Mouse (Mus musculus): Measurements from ENCODE around the gene Med19. TPM values are rescaled to one million over a fixed set of nuclear protein-coding genes. Genes with fewer than 3 reads are reported as not detected.

Gene Med19
- total and polyA plus RNA-seq, 2 experiments from 2014 or later, result 46.8 to 48.7 TPM

GRCm38 (mm10) chr2:84682605-84683183 is 4.5 kb downstream of the Med19 start:
- ATAC-seq (no peak), DNase-seq (no peak)
- no peak overlapping the region for H3K27ac ChIP-seq (ENCODE audit: low read depth, low read length)
- peaks cover 33% of the 10 kb centered on the region for H3K36me3 ChIP-seq (ENCODE audit: insufficient read depth)
- WGBS, result 82% methylated on average over 6 of the region's 6 CpGs
- no peak for TF ChIP-seq CTCF (IDR thresholded peaks at IDR 0.05; ENCODE audit: low read depth)
- H3K9ac ChIP-seq, result no peak overlapping the region
- H3K9me3 ChIP-seq (ENCODE audit: low read length), result no peaks in the 10 kb centered on the region
- H3K4me3 ChIP-seq (ENCODE audit: low read depth, low read length), result no peak overlapping the region
- no peak overlapping the region for H3K4me2 ChIP-seq (ENCODE audit: low read depth)
- no peaks in the 10 kb centered on the region for H3K27me3 ChIP-seq (ENCODE audit: insufficient read depth, low read length)
- 0 out of 2 replicates have a peak, but pooled peaks cover 5% of the 10 kb centered on the region for H3K4me1 ChIP-seq (ENCODE audit: insufficient read depth)

DNA sequence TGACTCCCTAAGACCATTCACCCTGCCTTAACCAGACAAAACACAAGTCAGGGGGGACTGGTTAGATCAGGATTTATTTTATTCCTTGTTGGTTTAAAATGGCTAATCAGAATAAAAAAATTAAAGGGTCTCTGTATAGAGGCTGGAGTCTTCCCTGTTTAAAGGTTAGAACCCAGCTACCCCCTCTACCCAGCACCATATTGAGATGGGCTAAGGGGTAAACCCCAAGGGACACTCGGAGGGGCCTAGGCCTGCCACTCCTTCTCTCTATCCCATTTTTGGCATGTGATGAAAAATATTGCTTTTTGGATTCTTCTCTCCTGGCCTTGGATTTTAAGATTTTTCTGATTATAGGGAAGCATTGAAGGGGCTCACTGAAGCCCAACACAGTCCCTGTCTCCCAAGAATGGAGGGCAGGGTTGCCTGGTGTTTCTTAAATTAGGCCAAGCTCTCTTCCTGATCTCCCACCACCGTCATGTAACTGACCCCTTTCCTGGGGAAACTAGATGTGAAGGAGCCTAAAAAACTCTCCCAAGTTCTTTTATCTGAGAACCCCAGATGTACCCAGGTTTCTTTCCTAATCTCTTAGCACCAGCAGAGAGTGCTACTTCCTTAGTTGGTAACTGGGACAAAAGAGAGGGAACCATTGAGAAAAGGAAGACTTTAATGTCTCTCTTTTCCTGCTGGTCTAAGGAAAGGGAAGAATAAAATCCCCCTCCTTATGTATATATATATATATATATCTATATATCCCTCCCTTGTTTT is 10.1 kb downstream of the Med19 start:
- TF ChIP-seq CTCF (IDR thresholded peaks at IDR 0.05; ENCODE audit: low read depth), result no peak
- Histone ChIP-seq H3K9ac (no peak overlapping the region), H3K4me1 (ENCODE audit: insufficient read depth) (no peaks in the 10 kb centered on the region), H3K27ac (ENCODE audit: low read depth, low read length) (no peak overlapping the region), H3K36me3 (ENCODE audit: insufficient read depth) (peaks cover 75% of the 10 kb centered on the region), H3K4me2 (ENCODE audit: low read depth) (no peak overlapping the region), H3K9me3 (ENCODE audit: low read length) (no peaks in the 10 kb centered on the region), H3K27me3 (ENCODE audit: insufficient read depth, low read length) (no peaks in the 10 kb centered on the region), H3K4me3 (ENCODE audit: low read depth, low read length) (no peak overlapping the region)
- DNase-seq (no peak), ATAC-seq (no peak)
- 79% methylated on average over 2 of the region's 2 CpGs for WGBS

GRCm38 (mm10) chr2:84690050-84690449 is 11.8 kb downstream of the Med19 start:
- Histone ChIP-seq H3K9ac (no peak overlapping the region), H3K36me3 (ENCODE audit: insufficient read depth) (peaks cover 84% of the 10 kb centered on the region), H3K27me3 (ENCODE audit: insufficient read depth, low read length) (no peaks in the 10 kb centered on the region), H3K27ac (ENCODE audit: low read depth, low read length) (no peak overlapping the region), H3K4me3 (ENCODE audit: low read depth, low read length) (no peak overlapping the region), H3K9me3 (ENCODE audit: low read length) (no peaks in the 10 kb centered on the region), H3K4me2 (ENCODE audit: low read depth) (no peak overlapping the region), H3K4me1 (ENCODE audit: insufficient read depth) (no peaks in the 10 kb centered on the region)
- ATAC-seq (no peak), DNase-seq (no peak)
- no peak for TF ChIP-seq CTCF (IDR thresholded peaks at IDR 0.05; ENCODE audit: low read depth)
- 79% methylated on average over 12 of the region's 12 CpGs for WGBS

- no peak overlapping the region for H3K4me3 ChIP-seq (ENCODE audit: low read depth, low read length)
- no peak overlapping the region for H3K4me2 ChIP-seq (ENCODE audit: low read depth)
- peaks cover 46% of the 10 kb centered on the region for H3K36me3 ChIP-seq (ENCODE audit: insufficient read depth)
- TF ChIP-seq CTCF (IDR thresholded peaks at IDR 0.05; ENCODE audit: low read depth), result no peak
- H3K4me1 ChIP-seq (ENCODE audit: insufficient read depth), result no peaks in the 10 kb centered on the region
- H3K9ac ChIP-seq, result no peak overlapping the region
- H3K27ac ChIP-seq (ENCODE audit: low read depth, low read length), result no peak overlapping the region
- ATAC-seq (peak; percentile 58; the same call in 1 of the 2 replicates), DNase-seq (no peak)
- 86% methylated on average over 5 of the region's 5 CpGs for WGBS
- H3K9me3 ChIP-seq (ENCODE audit: low read length), result no peaks in the 10 kb centered on the region
- H3K27me3 ChIP-seq (ENCODE audit: insufficient read depth, low read length), result no peaks in the 10 kb centered on the region
These were observed 16.9 kb downstream of the Med19 start for GRCm38 (mm10) chr2:84695007-84695695.

- H3K27ac ChIP-seq (ENCODE audit: low read depth, low read length), result no peak overlapping the region
- H3K4me2 ChIP-seq (ENCODE audit: low read depth), result no peak overlapping the region
- no peak for TF ChIP-seq CTCF (IDR thresholded peaks at IDR 0.05; ENCODE audit: low read depth)
- H3K9ac ChIP-seq, result no peak overlapping the region
- H3K9me3 ChIP-seq (ENCODE audit: low read length), result no peaks in the 10 kb centered on the region
- DNase-seq, result no peak
- peaks cover 14% of the 10 kb centered on the region for H3K36me3 ChIP-seq (ENCODE audit: insufficient read depth)
- H3K4me3 ChIP-seq (ENCODE audit: low read depth, low read length), result no peak overlapping the region
- WGBS, result 93% methylated on average over 1 of the region's 1 CpGs
- H3K4me1 ChIP-seq (ENCODE audit: insufficient read depth), result no peaks in the 10 kb centered on the region
- H3K27me3 ChIP-seq (ENCODE audit: insufficient read depth, low read length), result no peaks in the 10 kb centered on the region
- no peak for ATAC-seq
These were observed 25.3 kb downstream of the Med19 start for GRCm38 (mm10) chr2:84703497-84703896.

GRCm38 (mm10) chr2:84704329-84704728 is 26.1 kb downstream of the Med19 start:
- no peak for TF ChIP-seq CTCF (IDR thresholded peaks at IDR 0.05; ENCODE audit: low read depth)
- Histone ChIP-seq H3K9me3 (ENCODE audit: low read length) (no peaks in the 10 kb centered on the region), H3K4me1 (ENCODE audit: insufficient read depth) (0 out of 2 replicates have a peak, but pooled peaks cover 3% of the 10 kb centered on the region), H3K27ac (ENCODE audit: low read depth, low read length) (no peak overlapping the region), H3K27me3 (ENCODE audit: insufficient read depth, low read length) (no peaks in the 10 kb centered on the region), H3K36me3 (ENCODE audit: insufficient read depth) (peaks cover 18% of the 10 kb centered on the region), H3K4me3 (ENCODE audit: low read depth, low read length) (no peak overlapping the region), H3K9ac (no peak overlapping the region), H3K4me2 (ENCODE audit: low read depth) (no peak overlapping the region)
- 77% methylated on average over 5 of the region's 5 CpGs for WGBS
- no peak for ATAC-seq
- no peak for DNase-seq

- Histone ChIP-seq H3K9me3 (ENCODE audit: low read length) (no peaks in the 10 kb centered on the region), H3K4me3 (ENCODE audit: low read depth, low read length) (no peak overlapping the region), H3K27ac (ENCODE audit: low read depth, low read length) (no peak overlapping the region), H3K27me3 (ENCODE audit: insufficient read depth, low read length) (no peaks in the 10 kb centered on the region), H3K9ac (no peak overlapping the region), H3K4me1 (ENCODE audit: insufficient read depth) (0 out of 2 replicates have a peak, but pooled peaks cover 3% of the 10 kb centered on the region), H3K4me2 (ENCODE audit: low read depth) (no peak overlapping the region), H3K36me3 (ENCODE audit: insufficient read depth) (peaks cover 24% of the 10 kb centered on the region)
- WGBS, result 94% methylated on average over 1 of the region's 1 CpGs
- ATAC-seq (no peak), DNase-seq (no peak)
- no peak for TF ChIP-seq CTCF (IDR thresholded peaks at IDR 0.05; ENCODE audit: low read depth)
These were observed 27.1 kb downstream of the Med19 start for GRCm38 (mm10) chr2:84705295-84705694.
